Mouse (Mus musculus) MEL (cell line): ENCODE data around the gene P2ry13.

Experiments used
- CHD2 ChIP-seq: IDR thresholded peaks from 2 replicates; pipeline ENCODE4 v1.6.1; 2011; ENCODE audit warnings: low read length, improper control_type of control experiment
- ZMIZ1 ChIP-seq: IDR thresholded peaks from 2 replicates; pipeline ENCODE4 v1.6.1; 2012; ENCODE audit warnings: low read depth, mild to moderate bottlenecking, inconsistent platforms, low read length, improper control_type of control experiment, moderate library complexity

- TF ChIP-seq CHD2 (no peak), ZMIZ1 (no peak)
Observed at GRCm38 (mm10) chr3:59203802-59204520, 6.7 kb downstream of the P2ry13 start.
